Mouse (Mus musculus) embryo, embryonic 10 days (tissue): ENCODE measurements at regions not wholly inside any gene's neighbourhood (a gene's known extent, or its start where the extent isn't known, plus 50 kb on each side); places are given as distances from the start of the nearest gene placed in this dataset.

ENCODE experiments used
- DNase-seq: peaks from one replicate; pipeline ENCODE4 v3.0.0-alpha.2; 2015; ENCODE audit warnings: low spot score

- DNase-seq, result no peak
Measured at GRCm38 (mm10) chr2:74099671-74100372, 188.7 kb upstream of the Atp5g3 start.

- no peak for DNase-seq
Measured at GRCm38 (mm10) chr2:74096809-74097208, 185.7 kb upstream of the Atp5g3 start.

- no peak for DNase-seq
Measured at GRCm38 (mm10) chr2:74093494-74093893, 182.4 kb upstream of the Atp5g3 start.

DNA sequence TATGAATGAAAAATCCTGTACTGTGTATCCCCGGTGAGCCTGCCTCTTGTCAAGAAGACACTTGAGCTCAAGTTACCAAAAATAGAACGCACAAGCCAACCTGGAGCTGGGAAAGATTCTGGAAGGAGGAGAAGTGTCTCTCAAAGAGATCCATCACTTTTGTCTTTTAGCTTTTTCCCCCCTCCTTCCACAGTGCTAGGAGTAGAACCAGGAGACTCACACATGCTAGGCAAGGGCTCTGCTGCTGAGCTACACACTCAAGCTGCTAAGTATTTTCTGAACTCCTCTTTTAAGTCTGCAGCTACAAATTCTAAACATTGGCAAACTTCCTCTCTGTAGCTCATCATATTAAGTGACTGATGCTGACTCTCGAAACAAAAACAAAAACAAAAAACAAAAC is 176.2 kb upstream of the Atp5g3 start:
- DNase-seq, result no peak

DNA sequence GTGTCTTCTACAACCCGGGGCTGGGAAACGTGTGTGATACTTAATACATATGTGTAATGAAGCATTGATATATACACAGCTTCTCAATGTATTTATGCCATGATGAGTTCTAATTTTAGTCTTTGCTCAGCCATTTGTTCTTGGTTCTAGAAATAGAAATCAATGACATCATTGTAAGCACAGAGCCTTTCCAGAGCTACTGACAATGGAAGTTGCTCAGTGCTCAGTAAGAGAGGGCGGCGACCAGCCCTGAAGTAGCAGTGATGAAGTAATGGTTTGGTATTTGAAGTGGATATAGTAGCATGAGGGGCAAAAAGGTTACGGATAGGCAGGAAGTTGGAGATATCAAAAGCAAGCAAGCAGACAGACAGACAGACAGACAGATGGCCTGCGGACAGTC is 173.8 kb upstream of the Atp5g3 start:
- DNase-seq, result no peak

DNA sequence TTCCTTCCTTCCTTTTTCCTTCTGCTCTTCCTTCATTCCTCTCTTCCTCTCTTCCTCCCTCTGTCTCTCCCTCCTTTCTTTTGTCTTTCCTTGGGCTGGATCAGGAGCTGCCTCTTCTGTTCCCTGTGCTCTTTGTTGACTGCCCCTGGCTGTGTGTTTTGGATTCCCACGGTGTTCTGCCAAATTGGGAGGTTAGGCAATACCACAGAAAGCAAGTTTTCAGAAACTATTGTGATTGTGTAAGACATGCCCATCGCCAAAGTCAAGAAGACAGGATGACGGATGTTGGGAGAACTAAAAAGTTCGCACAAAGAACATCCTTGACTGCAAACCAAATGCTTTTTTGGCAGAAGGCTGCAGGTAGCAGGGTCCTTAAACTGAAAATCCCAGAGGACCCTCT is 165.6 kb upstream of the Atp5g3 start:
- DNase-seq, result no peak

DNA sequence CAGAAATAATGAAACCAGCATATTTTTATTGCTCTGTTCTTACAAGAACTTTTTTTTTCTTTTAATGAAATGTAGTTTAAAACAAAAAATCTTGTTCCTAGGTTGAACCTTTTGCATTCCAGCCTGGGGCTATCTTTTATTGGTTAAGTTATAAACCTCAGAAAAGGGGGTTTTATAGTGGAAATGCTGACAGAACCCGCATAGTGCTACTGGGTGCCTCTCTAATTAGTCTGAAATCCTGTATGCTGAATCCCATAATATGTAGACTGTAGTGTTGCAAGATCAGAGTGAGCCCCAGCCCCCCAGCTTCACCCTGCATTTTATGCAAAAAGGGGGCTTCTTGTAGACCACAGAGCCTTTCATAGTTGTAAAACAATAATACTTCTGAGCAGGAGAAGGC is 164.4 kb upstream of the Atp5g3 start:
- DNase-seq, result no peak

- no peak for DNase-seq
Measured at GRCm38 (mm10) chr2:74073396-74073795, 162.3 kb upstream of the Atp5g3 start.

DNA sequence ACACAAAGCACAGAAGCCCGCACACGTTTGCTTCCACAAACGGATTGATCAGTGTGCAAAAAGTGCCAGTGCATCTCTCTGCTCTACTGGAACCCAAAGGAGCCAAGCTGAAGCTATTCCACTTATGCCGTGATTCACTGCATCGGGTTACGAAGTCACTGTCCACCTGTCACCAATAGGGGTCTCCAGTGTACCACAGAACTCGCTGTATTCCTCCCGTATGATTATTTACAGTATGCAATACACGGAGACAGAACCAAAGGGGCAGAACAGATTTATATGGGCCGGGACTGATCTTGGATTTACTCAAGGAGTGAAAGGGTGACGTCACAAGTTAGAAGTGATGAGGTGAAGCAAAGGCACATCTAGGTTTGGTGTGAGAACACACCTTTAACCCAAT is 155.5 kb upstream of the Atp5g3 start:
- peak; percentile 88 for DNase-seq

- no peak for DNase-seq
Measured at GRCm38 (mm10) chr2:74064369-74064768, 153.2 kb upstream of the Atp5g3 start.

- no peak for DNase-seq
Measured at GRCm38 (mm10) chr2:74063777-74064176, 152.7 kb upstream of the Atp5g3 start.

DNA sequence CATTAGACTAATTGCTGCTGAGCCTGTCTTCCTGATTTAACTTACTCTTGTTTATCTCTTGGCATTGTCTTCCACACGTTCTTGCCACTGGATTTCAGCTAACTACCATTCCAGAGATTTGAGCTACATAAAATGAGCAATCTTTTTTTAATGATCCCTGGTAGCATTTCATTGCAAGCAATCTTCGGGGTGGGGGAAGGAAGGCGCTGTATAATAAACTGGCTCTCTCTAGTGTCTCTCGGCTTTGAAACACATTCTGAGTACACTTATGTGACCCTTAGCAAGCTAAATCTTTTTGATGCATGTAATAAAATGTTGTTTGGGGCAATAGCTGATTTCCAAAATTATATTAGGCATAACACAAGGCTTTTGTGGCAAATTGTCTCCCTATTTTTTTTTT is 152.2 kb upstream of the Atp5g3 start:
- DNase-seq, result no peak

DNA sequence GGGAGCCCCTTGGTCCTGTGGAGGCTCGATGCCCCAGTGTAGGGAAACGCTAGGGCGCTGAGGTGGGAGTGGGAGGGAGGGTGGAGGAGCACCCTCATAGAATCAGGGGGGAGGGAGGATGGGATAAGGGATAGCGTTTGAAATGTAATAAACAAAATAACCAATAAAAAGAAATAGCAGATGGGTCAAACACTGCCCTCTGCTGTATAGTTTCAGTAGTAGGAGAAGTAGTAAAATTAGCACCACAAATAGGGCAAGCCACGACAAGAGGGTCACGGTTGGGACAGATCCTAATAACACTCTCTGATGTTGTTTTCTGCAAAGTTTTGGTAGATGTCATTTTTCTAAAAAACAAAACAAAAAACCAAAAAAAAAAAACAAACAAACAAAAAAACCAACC is 131.3 kb upstream of the Atp5g3 start:
- DNase-seq, result no peak

- no peak for DNase-seq
Measured at GRCm38 (mm10) chr2:74039580-74039979, 128.5 kb upstream of the Atp5g3 start.

DNA sequence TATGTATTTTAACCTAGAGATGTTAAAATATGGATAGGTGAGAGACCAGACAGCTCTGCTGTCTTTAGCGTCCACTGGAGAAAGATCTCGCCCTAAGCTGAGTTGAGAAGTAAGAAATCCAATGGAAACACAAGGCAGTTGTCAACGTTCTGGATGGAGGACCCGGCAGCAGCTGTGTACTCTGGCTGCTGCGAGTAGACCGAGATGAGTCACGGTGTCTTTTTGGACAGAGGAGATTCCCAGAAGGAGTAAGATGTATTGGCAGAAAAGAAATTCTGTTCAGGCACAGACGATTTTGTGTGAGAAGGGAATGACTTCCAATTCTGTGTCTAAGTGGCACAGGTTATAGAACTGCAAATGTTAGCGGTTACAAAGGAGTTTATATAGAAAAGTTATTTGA is 124.9 kb upstream of the Atp5g3 start:
- DNase-seq, result no peak

DNA sequence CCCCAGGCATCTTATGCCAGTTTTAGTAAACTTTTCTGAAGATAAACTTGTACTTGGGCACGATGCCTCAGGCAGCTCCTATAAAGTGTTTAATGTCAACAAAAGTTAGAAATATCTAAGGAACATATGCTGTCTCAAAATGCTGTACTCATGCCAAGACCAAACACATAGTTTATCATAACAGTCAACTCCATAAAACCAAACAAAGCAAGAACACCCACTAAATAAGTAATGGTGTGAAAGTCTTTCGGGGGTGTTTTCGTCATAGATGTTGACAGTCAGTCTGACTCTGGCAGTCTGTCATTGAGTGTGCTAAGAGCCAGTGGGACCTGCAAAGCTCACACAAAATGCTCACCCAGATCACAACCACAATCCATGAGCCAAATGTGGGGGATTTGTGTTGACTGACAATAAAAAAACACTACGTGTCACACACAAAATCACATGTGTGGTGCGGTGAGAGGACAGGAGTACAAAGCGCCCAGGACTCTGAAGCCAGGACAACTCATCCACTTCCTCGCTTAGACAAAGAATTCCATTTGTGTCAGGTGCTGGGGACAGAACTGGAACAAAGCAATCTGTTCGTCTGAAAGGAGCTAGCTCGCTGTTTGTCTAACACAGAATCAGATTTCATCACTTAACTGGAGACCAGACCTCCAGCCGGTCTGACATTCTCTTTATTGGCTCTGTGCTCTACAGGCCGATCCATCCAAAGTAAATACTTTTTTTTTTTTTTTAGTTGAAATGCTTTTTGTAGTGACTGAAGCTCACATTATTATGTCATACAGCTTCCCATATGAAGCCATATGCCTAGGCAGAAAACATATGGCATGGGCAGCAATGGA is 121.3 kb upstream of the Atp5g3 start:
- no peak for DNase-seq

DNA sequence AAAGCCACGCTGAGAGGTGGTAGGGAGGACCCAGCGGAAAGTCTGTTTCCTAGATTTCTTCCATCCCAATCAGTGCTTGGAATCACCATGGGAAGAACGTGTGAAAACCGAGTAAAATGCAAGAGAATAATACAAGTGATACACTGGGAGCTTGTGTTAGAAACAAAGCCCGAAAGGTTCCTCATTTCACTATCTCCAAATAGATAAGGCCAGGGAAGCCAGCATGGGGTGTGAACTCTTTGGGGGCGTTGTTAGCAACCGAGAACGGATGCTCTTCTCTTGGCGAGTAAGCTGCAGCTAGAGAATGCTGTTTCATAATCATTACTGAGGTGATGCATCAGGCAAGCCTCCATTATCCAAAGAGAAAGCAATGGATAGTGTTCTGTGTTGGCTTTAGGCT is 118.8 kb upstream of the Atp5g3 start:
- no peak for DNase-seq

- DNase-seq, result peak; percentile 69
Measured at GRCm38 (mm10) chr2:74027404-74028104, 116.4 kb upstream of the Atp5g3 start.

DNA sequence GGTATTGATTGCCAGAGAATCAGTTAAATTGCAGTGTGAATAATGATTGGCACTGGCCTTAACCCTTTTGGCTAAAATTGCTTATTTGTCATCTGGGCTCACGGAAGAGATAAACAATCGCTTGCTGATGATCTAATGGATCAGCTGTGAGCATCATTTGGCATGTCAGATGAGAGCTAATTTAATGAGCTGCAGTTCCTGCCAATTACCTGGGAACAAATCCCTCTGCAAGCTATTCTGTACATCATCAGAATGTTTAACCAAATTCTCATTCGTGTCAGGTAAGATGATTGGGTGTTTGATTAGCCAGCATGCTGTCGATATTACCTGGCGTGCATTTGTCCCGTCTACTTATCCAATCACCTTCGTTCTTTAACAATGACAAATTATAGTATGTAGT is 104.0 kb upstream of the Atp5g3 start:
- DNase-seq, result no peak

- DNase-seq, result no peak
Measured at GRCm38 (mm10) chr2:74014201-74014600, 103.1 kb upstream of the Atp5g3 start.

DNA sequence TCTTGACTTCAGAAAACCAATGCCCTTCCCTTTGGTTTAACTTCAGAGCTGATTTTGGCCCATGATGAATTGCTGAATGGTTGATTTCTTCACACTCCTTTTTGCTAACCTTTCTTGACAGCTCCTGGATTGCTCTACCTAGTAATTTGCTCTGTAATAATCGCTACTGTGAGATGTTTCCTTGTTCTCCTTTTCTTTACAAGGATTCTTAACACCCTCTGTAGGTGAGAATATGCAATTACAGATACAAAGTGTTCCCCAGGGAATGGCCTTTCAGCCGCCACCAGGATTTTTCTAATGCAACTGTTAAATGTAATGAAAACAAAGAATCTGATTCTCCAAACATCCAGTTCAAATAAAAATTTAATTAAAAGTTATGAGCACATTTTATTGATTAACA is 87.4 kb upstream of the Atp5g3 start:
- peak; percentile 58 for DNase-seq

- no peak for DNase-seq
Measured at GRCm38 (mm10) chr2:73996986-73997385, 85.9 kb upstream of the Atp5g3 start.

DNA sequence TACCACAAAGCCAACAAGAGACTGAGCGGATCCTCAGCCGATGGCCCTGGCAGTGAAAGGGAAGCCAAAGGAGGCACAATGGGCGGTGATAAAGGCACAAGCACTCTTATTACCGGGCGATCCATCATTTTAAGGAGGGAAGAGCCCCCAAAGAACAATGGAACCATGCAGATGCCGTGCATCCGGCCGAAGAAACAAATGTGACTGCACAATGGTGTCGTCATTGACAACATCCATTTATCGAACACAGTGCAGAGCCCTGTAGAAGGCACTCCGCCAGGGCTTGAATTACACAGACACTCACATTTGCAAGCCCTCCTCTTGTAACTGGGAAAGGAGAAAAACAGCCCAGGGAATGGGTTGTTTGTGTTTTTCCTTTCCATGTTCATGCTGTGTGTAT is 80.7 kb upstream of the Atp5g3 start:
- DNase-seq, result peak; percentile 60
